Mouse (Mus musculus) olfactory bulb, adult 2 months (tissue): Measurements from ENCODE around the gene Stx8. TPM values are rescaled to one million over a fixed set of nuclear protein-coding genes. Genes with fewer than 3 reads are reported as not detected.

Source experiments
- H3K27ac ChIP-seq: fragments of 200-500 bp; 2 replicates; pipeline ENCODE4 v1.5.1; 2012; ENCODE audit warnings: low read depth, low read length; ENCODE audit not compliant: insufficient read depth
- H3K4me1 ChIP-seq: fragments of 200-500 bp; 2 replicates; pipeline ENCODE4 v1.6.1; 2012; ENCODE audit warnings: low read length; ENCODE audit not compliant: control insufficient read depth, insufficient read depth
- H3K4me3 ChIP-seq: fragments of 200-500 bp; 2 replicates; pipeline ENCODE4 v1.5.1; 2012; ENCODE audit warnings: mild to moderate bottlenecking, low read depth, low read length, moderate library complexity; ENCODE audit not compliant: insufficient read depth
- CTCF ChIP-seq: fragments of 200-500 bp; IDR thresholded peaks from 2 replicates; pipeline ENCODE4 v1.5.1; 2012; ENCODE audit warnings: low read depth, mild to moderate bottlenecking, low read length, moderate library complexity; ENCODE audit not compliant: insufficient read depth
- POLR2A ChIP-seq: fragments of 200-500 bp; IDR thresholded peaks from 2 replicates; pipeline ENCODE4 v1.6.1; 2012; ENCODE audit warnings: mild to moderate bottlenecking, low read depth, low read length, moderate library complexity; ENCODE audit not compliant: insufficient read depth
- WGBS: fragments of 180-500 bp; shearing (Covaris S2); methylation state at CpG from one replicate; pipeline ENCODE4 v1.1.7; 2018; 5-methylcytosine and 5-hydroxymethylcytosine counted together
- polyA plus RNA-seq: library from polyadenylated mRNA; stranded (reverse); fragments of >200 nt; gene quantifications from 2 replicates; pipeline ENCODE4 v1.2.4, GENCODE M21; 2012; ENCODE audit warnings: low replicate concordance; ENCODE audit not compliant: missing spikeins, insufficient read depth, insufficient read length

Gene Stx8
- polyA plus RNA-seq, 1 experiment, result not detected

- no peak overlapping the region for H3K4me3 ChIP-seq
- WGBS, result 51% methylated on average over 8 of the region's 8 CpGs
- no peaks in the 10 kb centered on the region for H3K4me1 ChIP-seq
- H3K27ac ChIP-seq, result no peak overlapping the region
- TF ChIP-seq CTCF (no peak), POLR2A (no peak)
Observed at GRCm38 (mm10) chr11:68006216-68006789, 40.3 kb downstream of the Stx8 start.

GRCm38 (mm10) chr11:68007645-68008044 is 41.7 kb downstream of the Stx8 start:
- Histone ChIP-seq H3K4me1 (no peaks in the 10 kb centered on the region), H3K4me3 (no peak overlapping the region), H3K27ac (no peak overlapping the region)
- TF ChIP-seq CTCF (no peak), POLR2A (no peak)
- 82% methylated on average over 6 of the region's 6 CpGs for WGBS

GRCm38 (mm10) chr11:68009377-68009776 is 43.4 kb downstream of the Stx8 start:
- TF ChIP-seq POLR2A (no peak), CTCF (no peak)
- 88% methylated on average over 5 of the region's 5 CpGs for WGBS
- Histone ChIP-seq H3K4me1 (no peaks in the 10 kb centered on the region), H3K4me3 (no peak overlapping the region), H3K27ac (no peak overlapping the region)

- 88% methylated on average over 7 of the region's 7 CpGs for WGBS
- Histone ChIP-seq H3K4me3 (no peak overlapping the region), H3K27ac (no peak overlapping the region), H3K4me1 (no peaks in the 10 kb centered on the region)
- TF ChIP-seq CTCF (no peak), POLR2A (no peak)
Observed at GRCm38 (mm10) chr11:68012207-68012606, 46.2 kb downstream of the Stx8 start.

GRCm38 (mm10) chr11:68018191-68018590 is 52.2 kb downstream of the Stx8 start:
- WGBS, result 86% methylated on average over 8 of the region's 8 CpGs
- H3K4me3 ChIP-seq, result no peak overlapping the region
- peaks cover 8% of the 10 kb centered on the region for H3K4me1 ChIP-seq
- no peak for TF ChIP-seq CTCF
- TF ChIP-seq POLR2A, result no peak
- H3K27ac ChIP-seq, result no peak overlapping the region

- Histone ChIP-seq H3K4me1 (peaks cover 11% of the 10 kb centered on the region), H3K4me3 (no peak overlapping the region), H3K27ac (no peak overlapping the region)
- TF ChIP-seq CTCF (no peak), POLR2A (no peak)
- 88% methylated on average over 11 of the region's 11 CpGs for WGBS
Observed at GRCm38 (mm10) chr11:68019156-68019555, 53.2 kb downstream of the Stx8 start.

GRCm38 (mm10) chr11:68021976-68022375 is 56.0 kb downstream of the Stx8 start:
- Histone ChIP-seq H3K4me3 (no peak overlapping the region), H3K4me1 (peaks cover 11% of the 10 kb centered on the region), H3K27ac (no peak overlapping the region)
- WGBS, result 96% methylated on average over 7 of the region's 7 CpGs
- no peak for TF ChIP-seq POLR2A
- no peak for TF ChIP-seq CTCF

- Histone ChIP-seq H3K4me3 (no peak overlapping the region), H3K27ac (no peak overlapping the region), H3K4me1 (peaks cover 8% of the 10 kb centered on the region; the same call in 1 of the 2 replicates)
- TF ChIP-seq POLR2A (no peak), CTCF (no peak)
- 83% methylated on average over 5 of the region's 5 CpGs for WGBS
Observed at GRCm38 (mm10) chr11:68022895-68023294, 56.9 kb downstream of the Stx8 start.

- H3K4me1 ChIP-seq, result peaks cover 5% of the 10 kb centered on the region; the same call in 1 of the 2 replicates
Observed at GRCm38 (mm10) chr11:68023811-68024369, 57.9 kb downstream of the Stx8 start.

More at GRCm38 (mm10) chr11:68023811-68024369, 57.9 kb downstream of the Stx8 start:
- 87% methylated on average over 8 of the region's 8 CpGs for WGBS
- H3K4me3 ChIP-seq, result no peak overlapping the region
- H3K27ac ChIP-seq, result no peak overlapping the region
- no peak for TF ChIP-seq POLR2A
- TF ChIP-seq CTCF, result no peak
